Mouse (Mus musculus): ENCODE data around the gene Gpatch4. TPM values are rescaled to one million over a fixed set of nuclear protein-coding genes. Genes with fewer than 3 reads are reported as not detected.

Gene Gpatch4
- polyA plus RNA-seq, 1 experiment = 11.7 TPM

- Histone ChIP-seq H3K79me2 (ENCODE audit: control insufficient read depth, insufficient read depth) (no peaks in the 10 kb centered on the region), H3K27me3 (ENCODE audit: control insufficient read depth, insufficient read depth, insufficient read length) (no peaks in the 10 kb centered on the region)
- TF ChIP-seq E2F4 (IDR thresholded peaks at IDR 0.05; ENCODE audit: insufficient read depth) (no peak), SRF (IDR thresholded peaks at IDR 0.05; ENCODE audit: control insufficient read depth, insufficient read length, low read depth) (no peak), POLR2AphosphoS2 (IDR thresholded peaks at IDR 0.05; ENCODE audit: insufficient read length, low read depth) (no peak), TCF3 (IDR thresholded peaks at IDR 0.05; ENCODE audit: insufficient read length, low read depth) (no peak), REST (IDR thresholded peaks at IDR 0.05; ENCODE audit: insufficient read depth, insufficient read length) (no peak), MYOD1 (IDR thresholded peaks at IDR 0.05; ENCODE audit: control insufficient read depth in 1 of 3, insufficient read length in 2 of 3, low read depth in 2 of 3) (no peak), MAX (IDR thresholded peaks at IDR 0.05; ENCODE audit: low read depth) (no peak), TCF12 (IDR thresholded peaks at IDR 0.05; ENCODE audit: insufficient read depth, poor library complexity, severe bottlenecking) (no peak), CEBPB (IDR thresholded peaks at IDR 0.05; ENCODE audit: insufficient read depth, poor library complexity, severe bottlenecking) (no peak), POLR2A (IDR thresholded peaks at IDR 0.05; ENCODE audit: insufficient read length, low read depth) (no peak), USF1 (IDR thresholded peaks at IDR 0.05; ENCODE audit: low read depth) (no peak), MYOG (IDR thresholded peaks at IDR 0.05; ENCODE audit: control insufficient read depth in 1 of 3, insufficient read depth in 1 of 3, insufficient read length in 2 of 3, low read depth in 2 of 3) (no peak)
Measured at GRCm38 (mm10) chr3:88100251-88100650, 57.3 kb downstream of the Gpatch4 start.

DNA sequence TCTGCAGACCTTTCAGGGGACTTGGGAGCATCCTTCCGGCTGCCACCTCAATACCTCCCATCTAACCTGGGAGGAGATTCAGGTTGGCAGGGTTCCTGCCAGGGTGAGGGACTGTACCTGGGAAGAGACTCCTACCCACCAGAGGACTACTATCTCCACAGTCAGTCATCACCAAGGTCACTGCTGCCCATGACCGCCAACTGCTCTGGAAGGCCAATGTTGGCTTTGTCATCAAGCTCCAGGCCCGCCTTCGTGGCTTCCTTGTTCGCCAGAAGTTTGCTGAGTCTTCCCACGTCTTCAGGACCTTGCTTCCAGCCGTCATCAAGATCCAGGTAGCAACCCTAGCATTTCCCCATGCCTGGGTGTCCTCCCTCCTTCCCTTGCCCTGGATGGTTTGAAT, 58.8 kb downstream of the Gpatch4 start:
- peaks cover 8% of the 10 kb centered on the region for H3K36me3 ChIP-seq (ENCODE audit: control insufficient read depth, insufficient read depth)

More at GRCm38 (mm10) chr3:88100251-88100650, 57.3 kb downstream of the Gpatch4 start:
- Histone ChIP-seq H3K4me3 (no peak overlapping the region), H3K36me3 (ENCODE audit: control insufficient read depth, insufficient read depth) (peaks cover 4% of the 10 kb centered on the region), H3K4me2 (ENCODE audit: low read depth) (no peak overlapping the region), H3ac (ENCODE audit: control insufficient read depth, insufficient read length) (no peak overlapping the region)

DNA sequence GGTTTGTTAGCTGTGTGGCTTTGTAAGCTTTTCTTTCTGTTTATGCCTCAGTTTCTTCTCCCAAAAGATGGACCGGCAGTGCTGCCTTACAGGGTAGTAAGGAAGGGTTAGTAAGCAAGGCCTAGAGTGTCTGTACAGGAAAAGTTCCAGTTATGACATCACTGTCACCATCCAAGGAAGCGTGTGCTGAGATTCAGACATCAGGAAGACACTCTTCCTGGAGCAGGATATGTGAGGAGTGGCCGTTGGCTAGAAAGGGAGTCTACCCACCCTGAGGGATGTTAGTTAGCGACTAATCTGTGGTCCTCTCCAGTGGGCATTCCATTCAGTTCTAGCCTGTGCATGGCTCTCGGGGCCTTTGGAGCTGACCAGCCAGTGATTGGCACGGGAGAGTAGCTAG, 59.3 kb downstream of the Gpatch4 start:
- no peak for TF ChIP-seq REST (IDR thresholded peaks at IDR 0.05; ENCODE audit: insufficient read depth, insufficient read length)
- TF ChIP-seq MYOD1 (IDR thresholded peaks at IDR 0.05; ENCODE audit: control insufficient read depth in 1 of 3, insufficient read length in 2 of 3, low read depth in 2 of 3) = no peak
- no peak for TF ChIP-seq TCF12 (IDR thresholded peaks at IDR 0.05; ENCODE audit: insufficient read depth, poor library complexity, severe bottlenecking)
- TF ChIP-seq TCF3 (IDR thresholded peaks at IDR 0.05; ENCODE audit: insufficient read length, low read depth) = no peak
- no peak for TF ChIP-seq E2F4 (IDR thresholded peaks at IDR 0.05; ENCODE audit: insufficient read depth)
- TF ChIP-seq USF1 (IDR thresholded peaks at IDR 0.05; ENCODE audit: low read depth) = no peak
- TF ChIP-seq CEBPB (IDR thresholded peaks at IDR 0.05; ENCODE audit: insufficient read depth, poor library complexity, severe bottlenecking) = no peak
- no peak for TF ChIP-seq POLR2A (IDR thresholded peaks at IDR 0.05; ENCODE audit: insufficient read length, low read depth)
- TF ChIP-seq MAX (IDR thresholded peaks at IDR 0.05; ENCODE audit: low read depth) = no peak
- no peak for TF ChIP-seq SRF (IDR thresholded peaks at IDR 0.05; ENCODE audit: control insufficient read depth, insufficient read length, low read depth)
- TF ChIP-seq POLR2AphosphoS2 (IDR thresholded peaks at IDR 0.05; ENCODE audit: insufficient read length, low read depth) = no peak
- TF ChIP-seq MYOG (IDR thresholded peaks at IDR 0.05; ENCODE audit: control insufficient read depth in 1 of 3, insufficient read depth in 1 of 3, insufficient read length in 2 of 3, low read depth in 2 of 3) = no peak
- H3K27me3 ChIP-seq (ENCODE audit: control insufficient read depth, insufficient read depth, insufficient read length) = no peaks in the 10 kb centered on the region
- no peak overlapping the region for H3ac ChIP-seq (ENCODE audit: control insufficient read depth, insufficient read length)
- H3K36me3 ChIP-seq (ENCODE audit: control insufficient read depth, insufficient read depth) = peaks cover 8% of the 10 kb centered on the region
- H3K79me2 ChIP-seq (ENCODE audit: control insufficient read depth, insufficient read depth) = no peaks in the 10 kb centered on the region
- no peak overlapping the region for H3K4me3 ChIP-seq
- no peak overlapping the region for H3K4me2 ChIP-seq (ENCODE audit: low read depth)

More for the DNA sequence above, 58.8 kb downstream of the Gpatch4 start:
- Histone ChIP-seq H3K4me2 (ENCODE audit: low read depth) (no peak overlapping the region), H3K79me2 (ENCODE audit: control insufficient read depth, insufficient read depth) (no peaks in the 10 kb centered on the region), H3K4me3 (no peak overlapping the region), H3ac (ENCODE audit: control insufficient read depth, insufficient read length) (no peak overlapping the region), H3K27me3 (ENCODE audit: control insufficient read depth, insufficient read depth, insufficient read length) (no peaks in the 10 kb centered on the region)
- no peak for TF ChIP-seq CEBPB (IDR thresholded peaks at IDR 0.05; ENCODE audit: insufficient read depth, poor library complexity, severe bottlenecking)

DNA sequence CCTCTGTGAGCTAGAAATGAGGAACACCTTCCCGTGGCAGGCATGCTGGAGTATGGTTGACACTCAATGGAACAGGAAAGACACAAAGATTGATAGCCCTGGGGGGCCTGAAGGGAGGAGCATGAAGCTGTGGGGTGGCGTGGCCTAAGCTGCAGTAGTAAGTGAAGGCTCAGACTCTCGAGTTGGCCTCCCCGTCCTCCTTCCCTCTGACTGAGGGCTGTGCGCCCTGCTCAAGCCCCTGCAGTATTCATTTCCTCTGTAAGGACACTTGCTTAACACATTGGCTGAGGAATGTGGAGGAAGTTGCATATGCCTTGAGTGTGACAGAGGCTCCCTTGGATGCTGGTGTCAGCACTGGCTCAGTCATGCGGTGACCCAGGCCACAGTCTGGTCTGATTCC, 59.7 kb downstream of the Gpatch4 start:
- Histone ChIP-seq H3K79me2 (ENCODE audit: control insufficient read depth, insufficient read depth) (no peaks in the 10 kb centered on the region), H3K27me3 (ENCODE audit: control insufficient read depth, insufficient read depth, insufficient read length) (no peaks in the 10 kb centered on the region), H3ac (ENCODE audit: control insufficient read depth, insufficient read length) (no peak overlapping the region), H3K36me3 (ENCODE audit: control insufficient read depth, insufficient read depth) (peaks cover 8% of the 10 kb centered on the region), H3K4me2 (ENCODE audit: low read depth) (no peak overlapping the region), H3K4me3 (no peak overlapping the region)
- TF ChIP-seq E2F4 (IDR thresholded peaks at IDR 0.05; ENCODE audit: insufficient read depth) (no peak), MAX (IDR thresholded peaks at IDR 0.05; ENCODE audit: low read depth) (no peak), POLR2A (IDR thresholded peaks at IDR 0.05; ENCODE audit: insufficient read length, low read depth) (no peak), MYOG (IDR thresholded peaks at IDR 0.05; ENCODE audit: control insufficient read depth in 1 of 3, insufficient read depth in 1 of 3, insufficient read length in 2 of 3, low read depth in 2 of 3) (no peak), POLR2AphosphoS2 (IDR thresholded peaks at IDR 0.05; ENCODE audit: insufficient read length, low read depth) (no peak)

Other genes starting within 250 kb of the Gpatch4 start
- not detected for gene Ntrk1, start 247.9 kb upstream of the Gpatch4 start, polyA plus RNA-seq (2012; fragmentation: generic; extraction: Trizol)
- gene Insrr, start 246.2 kb upstream of the Gpatch4 start, polyA plus RNA-seq (2012; fragmentation: generic; extraction: Trizol) = not detected
- 0.65 TPM for gene Pear1, start 218.8 kb upstream of the Gpatch4 start, polyA plus RNA-seq (2012; fragmentation: generic; extraction: Trizol)
- gene Sh2d2a, start 196.4 kb upstream of the Gpatch4 start, polyA plus RNA-seq (2012; fragmentation: generic; extraction: Trizol) = not detected
- gene Prcc, start 157.5 kb upstream of the Gpatch4 start, polyA plus RNA-seq (2012; fragmentation: generic; extraction: Trizol) = 46.3 TPM
- gene Hdgf, start 136.8 kb upstream of the Gpatch4 start, polyA plus RNA-seq (2012; fragmentation: generic; extraction: Trizol) = 200 TPM
- gene Mrpl24, start 123.6 kb upstream of the Gpatch4 start, polyA plus RNA-seq (2012; fragmentation: generic; extraction: Trizol) = 114 TPM
- 19.4 TPM for gene Isg20l2, start 112.8 kb upstream of the Gpatch4 start, polyA plus RNA-seq (2012; fragmentation: generic; extraction: Trizol)
- gene Rrnad1, start 112.4 kb upstream of the Gpatch4 start, polyA plus RNA-seq (2012; fragmentation: generic; extraction: Trizol) = 7.0 TPM
- 67.6 TPM for gene Crabp2, start 94.4 kb upstream of the Gpatch4 start, polyA plus RNA-seq (2012; fragmentation: generic; extraction: Trizol)
- 268 TPM for gene Nes, start 72.0 kb upstream of the Gpatch4 start, polyA plus RNA-seq (2012; fragmentation: generic; extraction: Trizol)
- gene Bcan, start 42.9 kb upstream of the Gpatch4 start, polyA plus RNA-seq (2012; fragmentation: generic; extraction: Trizol) = 0.06 TPM
- gene Hapln2, start 15.5 kb upstream of the Gpatch4 start, polyA plus RNA-seq (2012; fragmentation: generic; extraction: Trizol) = not detected
- 141 TPM for gene Naxe, start 15.4 kb downstream of the Gpatch4 start, polyA plus RNA-seq (2012; fragmentation: generic; extraction: Trizol)
- gene Ttc24, start 35.2 kb downstream of the Gpatch4 start, polyA plus RNA-seq (2012; fragmentation: generic; extraction: Trizol) = not detected
- gene Iqgap3, start 38.9 kb downstream of the Gpatch4 start, polyA plus RNA-seq (2012; fragmentation: generic; extraction: Trizol) = 13.6 TPM
- 121 TPM for gene Mef2d, start 99.3 kb downstream of the Gpatch4 start, polyA plus RNA-seq (2012; fragmentation: generic; extraction: Trizol)
- not detected for gene Rhbg, start 211.6 kb downstream of the Gpatch4 start, polyA plus RNA-seq (2012; fragmentation: generic; extraction: Trizol)
- gene Gm38392, start 244.1 kb downstream of the Gpatch4 start, polyA plus RNA-seq (2012; fragmentation: generic; extraction: Trizol) = 0.06 TPM

Measured in myocyte (in vitro differentiated cells).